Mouse (Mus musculus) adrenal gland, postnatal 14 days (tissue): ENCODE results near the gene Spata45. TPM values are rescaled to one million over a fixed set of nuclear protein-coding genes. Genes with fewer than 3 reads are reported as not detected.

Source experiments
- DNase-seq: peaks from one replicate; pipeline ENCODE4 v3.0.0; 2021; ENCODE audit warnings: mixed read lengths
- total RNA-seq: library from RNA; stranded (reverse); gene quantifications from 2 replicates; pipeline ENCODE4 v1.2.3, GENCODE M21; 2021

The Spata45 gene
- total RNA-seq, 1 experiment from 2014 or later: not detected

DNA sequence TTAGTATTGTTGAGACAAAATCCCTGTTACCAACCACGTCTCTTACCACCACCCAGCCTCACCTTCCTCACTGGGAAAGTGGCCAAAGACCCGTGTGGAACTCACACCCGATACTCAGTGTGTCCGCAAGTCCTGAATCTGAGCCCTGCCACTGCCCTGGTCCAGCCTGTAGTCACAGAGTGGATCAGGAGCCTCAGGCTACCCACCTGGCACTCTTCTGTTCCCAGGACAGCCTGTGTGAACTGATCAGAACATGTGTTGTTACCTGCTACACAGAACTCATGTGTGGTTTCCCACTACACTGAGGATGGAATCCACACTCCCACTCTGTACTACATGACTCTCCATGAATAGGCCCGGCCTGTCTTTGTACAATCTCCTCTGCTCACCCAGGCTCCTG lies 5.7 kb downstream of the Spata45 start:
- no peak for DNase-seq

GRCm38 (mm10) chr1:191042688-191043087 lies 6.2 kb downstream of the Spata45 start:
- no peak for DNase-seq

DNA sequence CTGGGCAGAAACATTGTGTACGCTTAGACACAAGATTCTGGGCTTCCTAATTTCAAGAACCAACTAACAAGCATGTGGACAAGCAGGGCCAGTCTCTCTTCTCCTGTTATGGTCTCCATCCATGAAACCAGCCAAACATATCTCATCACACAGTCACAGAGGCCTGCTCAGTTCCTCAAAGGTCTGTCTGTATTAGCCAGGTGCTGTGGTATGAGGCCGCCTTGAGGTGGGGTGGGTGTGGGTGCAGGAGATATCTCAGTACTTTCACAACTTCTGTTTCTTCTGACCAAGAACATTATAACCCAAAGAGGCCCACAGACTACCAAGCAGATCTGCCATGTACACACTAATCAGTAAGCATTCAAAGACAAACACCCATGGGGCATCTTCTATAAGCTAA lies 8.8 kb downstream of the Spata45 start:
- no peak for DNase-seq

DNA sequence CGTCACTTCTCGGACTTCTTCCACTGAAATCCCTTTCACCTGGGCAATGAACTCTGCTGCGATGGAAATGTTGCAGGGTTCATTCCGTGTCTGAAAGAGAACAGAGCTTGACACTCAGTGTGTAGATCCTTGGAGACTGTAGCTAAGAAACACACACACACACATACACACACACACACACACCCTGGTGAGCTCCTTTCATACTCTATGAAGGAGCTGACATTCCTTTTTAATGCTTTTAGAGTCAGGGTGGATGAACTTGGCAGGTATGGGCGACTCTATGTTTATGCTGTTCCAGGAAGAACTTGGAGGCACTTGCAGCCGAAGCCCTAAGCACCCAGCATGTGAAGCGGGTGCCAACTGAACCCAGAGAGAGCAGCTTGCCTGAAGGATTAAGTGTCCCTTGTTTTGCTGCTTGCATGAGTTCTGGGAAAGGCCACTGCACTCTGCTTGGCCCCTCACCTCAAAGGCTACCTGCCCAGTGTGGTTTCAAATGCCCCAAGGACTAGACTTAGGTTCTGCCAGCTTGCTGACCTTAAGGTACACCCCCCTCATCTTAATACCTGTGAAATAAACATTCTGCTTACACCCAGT lies 9.9 kb downstream of the Spata45 start:
- peak; percentile 52 for DNase-seq

DNA sequence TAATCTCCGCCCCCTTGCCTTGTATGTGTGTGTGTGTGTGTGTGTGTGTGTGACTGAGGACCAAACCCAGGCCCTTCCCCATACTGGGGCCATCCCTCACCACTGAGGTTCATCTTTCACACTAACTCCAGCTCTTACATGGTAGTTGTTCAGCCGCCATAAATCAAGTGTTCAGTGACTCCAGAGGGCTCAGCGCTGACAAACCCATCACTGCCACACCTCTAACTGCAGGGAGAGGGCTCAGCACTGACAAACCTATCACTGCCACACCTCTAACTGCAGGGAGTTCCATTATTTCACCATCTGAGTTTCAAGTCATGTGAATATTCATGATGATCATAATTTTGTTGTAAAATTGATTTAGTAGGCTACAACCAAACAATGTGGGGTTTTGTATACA lies 17.1 kb downstream of the Spata45 start:
- DNase-seq: no peak

GRCm38 (mm10) chr1:191054870-191055532 lies 18.6 kb downstream of the Spata45 start:
- DNase-seq: peak; percentile 70

- DNase-seq: no peak
Observed at GRCm38 (mm10) chr1:191055533-191055873, 19.1 kb downstream of the Spata45 start.

GRCm38 (mm10) chr1:191057461-191057860 lies 21.0 kb downstream of the Spata45 start:
- DNase-seq: no peak

GRCm38 (mm10) chr1:191062241-191062780 lies 25.9 kb downstream of the Spata45 start:
- DNase-seq: no peak

DNA sequence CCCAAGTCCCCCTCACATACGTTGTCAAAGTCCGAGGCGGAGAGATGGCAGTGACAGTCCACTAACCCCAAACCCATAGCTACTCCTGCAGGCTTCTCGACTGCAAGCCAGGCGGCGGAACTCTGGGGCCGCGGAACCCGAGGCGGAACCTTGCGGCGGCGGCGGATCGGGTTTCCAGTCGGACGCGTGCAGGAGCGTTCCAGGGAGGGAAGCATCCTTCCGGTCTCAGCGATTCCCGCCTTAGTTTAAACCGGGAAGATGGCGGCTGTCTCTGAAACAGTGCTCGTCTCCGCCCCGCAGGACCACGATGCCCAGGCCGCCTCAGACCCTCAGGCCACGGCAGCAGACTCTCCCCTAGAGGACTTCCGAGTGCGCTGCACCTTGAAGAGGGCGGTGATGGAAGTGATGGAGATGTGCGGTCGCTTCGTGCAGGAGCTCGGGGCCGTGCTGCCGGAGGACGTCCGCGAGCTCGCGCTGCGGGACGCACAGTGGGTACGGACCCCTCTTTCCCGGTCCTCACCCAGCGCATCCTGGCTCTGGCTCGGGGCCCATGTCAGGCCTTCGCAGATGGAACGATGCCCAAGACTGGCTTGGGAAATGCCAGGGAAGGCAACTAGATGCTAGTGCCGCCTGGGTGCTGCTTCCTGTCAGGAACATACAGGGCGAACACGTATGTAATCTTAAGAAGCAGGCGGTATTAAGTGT lies 26.5 kb downstream of the Spata45 start, which contains the start of the genes Tatdn3 and Nsl1:
Gene Tatdn3, minus strand, starts transcription at position 152 of the 705 bp plus-strand sequence.
Gene Nsl1, plus strand, starts transcription at position 232 of the 705 bp plus-strand sequence.
- peak; percentile 95 for DNase-seq

GRCm38 (mm10) chr1:191063700-191064099 lies 27.3 kb downstream of the Spata45 start:
- no peak for DNase-seq

GRCm38 (mm10) chr1:191064535-191064934 lies 28.1 kb downstream of the Spata45 start:
- DNase-seq: no peak

- no peak for DNase-seq
Observed at GRCm38 (mm10) chr1:191065188-191065587, 28.7 kb downstream of the Spata45 start.

DNA sequence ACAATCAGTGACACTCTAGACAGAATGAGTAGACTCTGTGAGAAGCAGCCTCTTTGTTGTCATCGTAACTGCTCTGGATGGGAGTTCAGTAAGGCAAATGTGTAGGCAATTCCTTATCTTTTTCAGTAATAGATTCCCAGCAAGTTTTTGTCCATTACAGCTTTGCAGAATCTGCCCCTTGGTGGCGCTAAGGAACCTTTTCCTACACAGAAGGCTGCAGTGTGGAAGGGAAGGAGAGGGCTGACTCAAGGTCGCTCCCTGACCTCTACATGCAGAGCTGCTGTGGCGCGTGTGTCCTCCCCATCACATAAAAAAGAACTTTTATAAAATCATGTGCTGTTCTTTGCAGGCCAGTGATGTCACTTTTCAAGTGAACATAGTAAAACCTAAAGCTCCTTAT lies 31.9 kb downstream of the Spata45 start:
- peak; percentile 77 for DNase-seq

GRCm38 (mm10) chr1:191070259-191070658 lies 33.8 kb downstream of the Spata45 start:
- no peak for DNase-seq

DNA sequence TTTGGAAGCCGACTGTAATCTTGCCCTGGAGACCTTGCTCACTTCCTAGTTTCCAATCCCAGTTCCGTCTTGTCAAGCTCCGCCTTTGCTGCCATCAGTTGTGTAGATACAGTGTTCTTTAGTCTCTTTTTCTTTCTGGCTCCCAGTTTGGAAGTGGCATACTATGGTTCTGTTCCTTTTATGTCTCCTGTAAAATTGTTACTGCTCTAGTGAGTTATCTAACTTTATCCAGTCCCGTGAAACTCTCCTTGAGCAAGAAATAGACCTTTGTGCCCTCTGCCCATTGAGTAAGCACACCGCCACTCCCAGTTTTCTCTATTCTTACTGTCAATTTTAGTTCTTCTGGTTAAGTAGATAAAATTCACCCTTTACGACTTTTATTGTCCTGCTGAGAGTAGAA lies 35.2 kb downstream of the Spata45 start:
- no peak for DNase-seq

DNA sequence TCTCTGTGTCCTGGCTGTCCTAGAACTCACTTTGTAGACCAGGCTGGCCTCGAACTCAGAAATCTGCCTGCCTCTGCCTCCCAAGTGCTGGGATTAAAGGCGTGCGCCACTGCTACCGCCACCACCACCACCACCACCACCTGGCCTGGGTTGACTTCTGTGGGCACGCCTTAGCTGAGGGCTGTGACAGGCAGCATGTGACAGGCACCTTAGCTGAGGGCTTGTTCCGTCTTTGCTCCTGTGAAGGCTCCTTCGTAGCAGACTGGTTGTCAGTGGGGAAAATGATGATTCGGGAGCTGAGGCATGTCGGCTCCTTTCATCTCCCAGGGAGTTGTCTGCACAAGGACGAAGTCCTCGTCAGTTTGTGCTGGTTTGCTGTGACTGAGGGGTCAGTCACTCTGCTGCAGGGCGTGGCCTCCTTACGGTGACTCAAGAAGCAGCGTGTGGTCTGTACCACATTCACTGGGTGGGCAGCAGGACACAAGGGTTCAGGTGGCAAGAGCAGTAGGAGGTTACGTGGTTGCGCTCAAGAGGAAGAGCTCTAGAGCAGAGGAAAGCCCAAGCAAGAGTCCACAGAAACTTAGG lies 36.0 kb downstream of the Spata45 start:
- DNase-seq: peak; percentile 68

DNA sequence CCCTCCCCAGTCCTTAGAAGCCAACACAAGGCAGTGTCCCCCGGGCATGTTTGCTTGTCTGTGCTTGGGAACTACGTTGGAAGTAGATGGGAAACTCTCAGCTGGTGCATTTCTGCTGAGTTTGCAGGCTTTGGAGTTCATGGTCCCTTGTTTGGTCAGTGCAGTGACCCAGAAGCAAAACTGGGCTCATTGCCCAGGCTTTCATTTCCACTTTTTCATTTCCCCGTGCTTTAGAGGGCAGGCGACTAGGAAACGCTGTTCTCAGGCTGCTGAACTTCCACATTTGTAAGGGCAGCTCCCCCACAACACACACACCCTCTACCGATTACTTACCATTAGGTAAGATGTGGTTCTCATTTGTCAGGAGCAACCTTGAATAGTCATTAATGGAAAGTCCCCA lies 36.6 kb downstream of the Spata45 start:
- DNase-seq: peak; percentile 81

DNA sequence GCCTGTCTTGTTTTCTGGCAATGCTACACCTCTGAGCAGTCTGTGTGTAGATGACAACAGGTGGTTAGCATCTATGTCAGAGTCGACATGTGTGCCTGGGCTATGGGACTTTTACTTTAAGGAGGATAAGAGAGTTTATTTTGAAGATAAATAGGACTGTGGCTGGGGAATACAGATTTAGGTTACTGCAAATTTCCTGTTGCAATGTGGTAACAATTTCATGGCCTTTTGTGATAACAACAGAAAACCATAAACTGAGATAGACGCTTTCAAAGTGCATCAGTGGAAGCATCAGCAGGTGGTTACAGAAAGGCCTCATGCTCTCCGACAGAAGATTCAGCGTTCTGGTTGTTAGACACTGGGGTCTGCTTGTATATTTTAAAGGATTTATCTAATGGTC lies 37.0 kb downstream of the Spata45 start:
- DNase-seq: no peak

- peak; percentile 75 for DNase-seq
Observed at GRCm38 (mm10) chr1:191075199-191075883, 38.9 kb downstream of the Spata45 start.

DNA sequence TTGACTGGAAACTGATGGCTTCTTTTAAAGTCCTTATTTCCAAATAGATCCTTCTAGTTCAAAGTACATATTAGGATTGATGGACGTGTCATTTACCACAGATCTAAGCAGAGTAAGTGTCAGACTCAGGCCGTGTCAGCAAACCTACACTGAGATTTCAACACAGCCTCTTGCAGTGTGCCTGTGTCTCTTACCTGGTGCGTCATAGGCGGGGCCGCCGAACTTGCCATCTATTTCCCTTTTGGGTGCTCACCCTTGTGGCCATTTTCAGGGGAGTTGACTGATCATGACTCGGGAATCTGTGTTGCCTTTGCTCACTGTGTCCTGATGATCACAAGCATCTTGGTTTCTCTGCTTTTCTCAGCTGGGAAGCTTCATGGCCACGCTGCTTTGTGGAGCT lies 46.8 kb downstream of the Spata45 start:
- DNase-seq: no peak

DNA sequence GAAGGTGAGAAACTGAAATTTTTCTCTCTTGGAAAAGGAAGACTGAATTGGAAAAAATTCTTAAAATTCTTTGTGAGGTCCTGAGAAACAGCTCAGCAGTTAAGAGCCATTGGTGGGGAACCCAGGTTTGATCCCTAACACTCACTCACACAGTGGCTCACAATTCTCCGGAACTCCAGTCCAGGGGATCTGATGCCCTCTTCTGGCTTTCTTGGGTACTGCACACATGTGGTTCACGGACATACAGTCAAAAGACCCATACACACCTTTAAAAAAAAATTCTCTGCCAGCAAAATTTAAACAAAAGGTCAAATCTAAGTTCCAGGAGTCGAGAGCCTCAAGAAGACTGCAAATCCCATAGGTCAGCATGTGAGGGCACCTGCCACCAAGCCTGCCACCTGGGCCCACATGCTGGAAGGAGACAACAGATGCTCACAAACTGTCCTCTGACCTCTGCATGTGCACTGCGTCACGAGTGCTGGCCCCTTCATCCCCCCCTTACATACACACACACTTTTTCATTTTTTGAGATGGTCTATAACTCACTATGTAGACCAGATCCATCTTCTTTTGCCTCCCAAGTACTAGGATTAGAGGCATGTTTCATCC lies 48.6 kb downstream of the Spata45 start:
- peak; percentile 66 for DNase-seq
